ENCODE assay signal across 9 mouse cellular contexts in genomic region chr4:62517538-62518415, GRCm38 (mm10). TPM values are rescaled to one million over a fixed set of nuclear protein-coding genes. Genes with fewer than 3 reads are reported as not detected.
DNase-seq lines count a peak whose midpoint lies in the region; ATAC-seq lines count a peak whose summit lies in the region.
"Had no signal": no experiment of that assay in that cellular context is flagged by ENCODE, and none has a peak within 500 bp of the region (broad histone marks: within the 10 kb centered on the region; RNA-seq: fewer than 3 reads in every experiment).

No protein-coding gene starts in this region.

- H3K4me2 ChIP-seq in kidney, embryonic 15.5 days = peak overlapping the region; percentile 82
- H3K4me2 ChIP-seq in forebrain, embryonic 14.5 days (ENCODE audit: low read length) = peak overlapping the region; percentile 70; the same call in 1 of the 2 replicates
- peak overlapping the region; percentile 90 for H3K4me2 ChIP-seq in liver, embryonic 15.5 days

- peak overlapping the region; percentile 95 for H3K27ac ChIP-seq in kidney, embryonic 15.5 days
- H3K27ac ChIP-seq in forebrain, embryonic 14.5 days (ENCODE audit: low read depth, low read length) = no peak overlapping the region
- H3K27ac ChIP-seq in liver, embryonic 15.5 days (replicated peaks) = peak overlapping the region; percentile 99

- no peak for DNase-seq in kidney, adult 11 months
- peak; percentile 13 for DNase-seq in MN1 (ENCODE audit: low spot score)
- no peak for DNase-seq in forebrain, embryonic 14.5 days (ENCODE audit: low spot score)
- no peak for DNase-seq in adrenal gland, postnatal 10 days
- no peak for DNase-seq in kidney, postnatal 14 days
- DNase-seq in cerebellum, postnatal 25 days = no peak
- DNase-seq: thymus, adult 18-20 months had no signal

- H3K9ac ChIP-seq in kidney, embryonic 15.5 days = peak overlapping the region; percentile 69; the same call in 1 of the 2 replicates
- H3K9ac ChIP-seq in forebrain, embryonic 14.5 days (ENCODE audit: low read length) = no peak overlapping the region
- H3K9ac ChIP-seq in liver, embryonic 15.5 days = peak overlapping the region; percentile 91

- H3K36me3 ChIP-seq in kidney, embryonic 15.5 days = peaks cover 24% of the 10 kb centered on the region
- peaks cover 18% of the 10 kb centered on the region for H3K36me3 ChIP-seq in forebrain, embryonic 14.5 days (ENCODE audit: control insufficient read depth, insufficient read depth, low read length)
- H3K36me3 ChIP-seq in liver, embryonic 15.5 days (replicated peaks) = peaks cover 40% of the 10 kb centered on the region

- H3K9me3 ChIP-seq in kidney, embryonic 15.5 days (replicated peaks) = no peaks in the 10 kb centered on the region
- H3K9me3 ChIP-seq in forebrain, embryonic 14.5 days (replicated peaks; ENCODE audit: control insufficient read depth, low read length) = no peaks in the 10 kb centered on the region
- no peaks in the 10 kb centered on the region for H3K9me3 ChIP-seq in liver, embryonic 15.5 days (replicated peaks)

- peak overlapping the region; percentile 85 for H3K4me3 ChIP-seq in kidney, embryonic 15.5 days (replicated peaks)
- H3K4me3 ChIP-seq in forebrain, embryonic 14.5 days (ENCODE audit: low read depth, low read length) = no peak overlapping the region
- peak overlapping the region; percentile 79 for H3K4me3 ChIP-seq in liver, embryonic 15.5 days (replicated peaks)

- 67% methylated on average over 10 of the region's 10 CpGs for WGBS in kidney, embryonic 15.5 days
- WGBS in forebrain, embryonic 14.5 days = 79% methylated on average over 10 of the region's 10 CpGs
- 29% methylated on average over 10 of the region's 10 CpGs for WGBS in liver, embryonic 15.5 days (ENCODE audit: insufficient replicate concordance)

- no peaks in the 10 kb centered on the region for H3K27me3 ChIP-seq in kidney, embryonic 15.5 days
- H3K27me3 ChIP-seq in forebrain, embryonic 14.5 days (replicated peaks; ENCODE audit: control insufficient read depth, insufficient read depth, low read length) = no peaks in the 10 kb centered on the region
- H3K27me3 ChIP-seq in liver, embryonic 15.5 days = no peaks in the 10 kb centered on the region

- ATAC-seq in kidney, embryonic 15.5 days (replicated peaks; ENCODE audit: low FRiP score) = no peak
- ATAC-seq in forebrain, embryonic 14.5 days = no peak
- no peak for ATAC-seq in liver, embryonic 15.5 days (ENCODE audit: insufficient read depth)

- H3K4me1 ChIP-seq in kidney, embryonic 15.5 days = peaks cover 52% of the 10 kb centered on the region
- H3K4me1 ChIP-seq in forebrain, embryonic 14.5 days (ENCODE audit: control insufficient read depth, insufficient read depth, low read length) = peaks cover 9% of the 10 kb centered on the region
- peaks cover 73% of the 10 kb centered on the region for H3K4me1 ChIP-seq in liver, embryonic 15.5 days (replicated peaks)

RNA-seq across cellular contexts. Expression of gene Alad, which starts 1.9 kb away (rescaled TPM):
- 97.3 and 106 TPM in 2 replicates for polyA plus RNA-seq in kidney, embryonic 15.5 days (2015; fragmentation: Nextera tagmentation; extraction: Ambion mirVana)
- polyA plus RNA-seq in forebrain, embryonic 14.5 days (2014; fragmentation: Nextera tagmentation; extraction: Ambion mirVana) = 73.8 and 80.9 TPM in 2 replicates
- 582 and 589 TPM in 2 replicates for polyA plus RNA-seq in liver, embryonic 15.5 days (2015; fragmentation: Nextera tagmentation; extraction: Ambion mirVana)
- 100 to 1,000 TPM; 110 to 122 TPM for total RNA-seq in adrenal gland, postnatal 10 days (2021)

RNA-seq across cellular contexts. Expression of gene Pole3, which starts 7.1 kb away (rescaled TPM):
- polyA plus RNA-seq in kidney, embryonic 15.5 days (2015; fragmentation: Nextera tagmentation; extraction: Ambion mirVana) = 94.0 and 100 TPM in 2 replicates
- polyA plus RNA-seq in forebrain, embryonic 14.5 days (2014; fragmentation: Nextera tagmentation; extraction: Ambion mirVana) = 78.6 and 80.3 TPM in 2 replicates
- polyA plus RNA-seq in liver, embryonic 15.5 days (2015; fragmentation: Nextera tagmentation; extraction: Ambion mirVana) = 51.3 and 52.9 TPM in 2 replicates
- 10 to 100 TPM; 40.3 to 46.7 TPM for total RNA-seq in adrenal gland, postnatal 10 days (2021)

RNA-seq across cellular contexts. Expression of gene 4933430I17Rik, which starts 7.4 kb away (rescaled TPM):
- 0.47 and 0.57 TPM in 2 replicates for polyA plus RNA-seq in kidney, embryonic 15.5 days (2015; fragmentation: Nextera tagmentation; extraction: Ambion mirVana)
- polyA plus RNA-seq in forebrain, embryonic 14.5 days (2014; fragmentation: Nextera tagmentation; extraction: Ambion mirVana) = 0.95 and 0.97 TPM in 2 replicates
- polyA plus RNA-seq in liver, embryonic 15.5 days (2015; fragmentation: Nextera tagmentation; extraction: Ambion mirVana) = 0.06 and 0.15 TPM in 2 replicates
- total RNA-seq in adrenal gland, postnatal 10 days (2021) = under 1 TPM; 0.42 to 0.58 TPM

RNA-seq across cellular contexts. Expression of gene Hdhd3, which starts 14.5 kb away (rescaled TPM):
- 14.7 and 15.2 TPM in 2 replicates for polyA plus RNA-seq in kidney, embryonic 15.5 days (2015; fragmentation: Nextera tagmentation; extraction: Ambion mirVana)
- 12.8 and 13.8 TPM in 2 replicates for polyA plus RNA-seq in forebrain, embryonic 14.5 days (2014; fragmentation: Nextera tagmentation; extraction: Ambion mirVana)
- polyA plus RNA-seq in liver, embryonic 15.5 days (2015; fragmentation: Nextera tagmentation; extraction: Ambion mirVana) = 7.8 and 9.6 TPM in 2 replicates
- total RNA-seq in adrenal gland, postnatal 10 days (2021) = 10 to 100 TPM; 16.7 to 19.5 TPM

RNA-seq across cellular contexts. Expression of gene Bspry, which starts 37.9 kb away (rescaled TPM):
- 19.5 and 21.3 TPM in 2 replicates for polyA plus RNA-seq in kidney, embryonic 15.5 days (2015; fragmentation: Nextera tagmentation; extraction: Ambion mirVana)
- polyA plus RNA-seq in forebrain, embryonic 14.5 days (2014; fragmentation: Nextera tagmentation; extraction: Ambion mirVana) = 0.53 and 0.54 TPM in 2 replicates
- 0.22 and 0.32 TPM in 2 replicates for polyA plus RNA-seq in liver, embryonic 15.5 days (2015; fragmentation: Nextera tagmentation; extraction: Ambion mirVana)
- total RNA-seq in adrenal gland, postnatal 10 days (2021) = 1 to 10 TPM in 1 of 2 experiments, under 1 TPM in 1; 0.93 to 1.1 TPM
